Mouse (Mus musculus) adrenal gland, adult 2 months (tissue): ENCODE measurements around the gene Gbp4. TPM values are rescaled to one million over a fixed set of nuclear protein-coding genes. Genes with fewer than 3 reads are reported as not detected.
"Not testable (repeated sequence)": the region's sequence is repeated elsewhere in the genome, so short reads cannot be mapped to it uniquely, and the experiment has no call there.

Experiments
- DNase-seq: peaks from one replicate; pipeline ENCODE4 v3.0.0; 2021
- long read RNA-seq: library from polyadenylated mRNA; stranded (forward); transcript quantifications from one replicate; pipeline ENCODE4 v2.0.0, GENCODE M21; 2021
- polyA plus RNA-seq: library from polyadenylated mRNA; depleted of rRNA; stranded (reverse); fragments of >200 nt; gene quantifications from 2 replicates; pipeline ENCODE4 v1.2.3, GENCODE M21; 2012; rRNA removed
- total RNA-seq, 2 experiments: library from RNA; stranded (reverse); gene quantifications; 2 replicates each; pipeline ENCODE4 v1.2.3; 2021

Gbp4 gene
- total RNA-seq (1 to 10 TPM; 3.9 to 4.8 TPM), polyA plus RNA-seq (2.9 and 3.7 TPM in 2 replicates)
- long read RNA-seq, full-length matches to known transcripts: 1 of 2 reads
- long read RNA-seq, partial matches to known transcripts: 0 of 2 reads
- long read RNA-seq, other reads (novel, unspliced or antisense): 1 of 2 reads

DNA sequence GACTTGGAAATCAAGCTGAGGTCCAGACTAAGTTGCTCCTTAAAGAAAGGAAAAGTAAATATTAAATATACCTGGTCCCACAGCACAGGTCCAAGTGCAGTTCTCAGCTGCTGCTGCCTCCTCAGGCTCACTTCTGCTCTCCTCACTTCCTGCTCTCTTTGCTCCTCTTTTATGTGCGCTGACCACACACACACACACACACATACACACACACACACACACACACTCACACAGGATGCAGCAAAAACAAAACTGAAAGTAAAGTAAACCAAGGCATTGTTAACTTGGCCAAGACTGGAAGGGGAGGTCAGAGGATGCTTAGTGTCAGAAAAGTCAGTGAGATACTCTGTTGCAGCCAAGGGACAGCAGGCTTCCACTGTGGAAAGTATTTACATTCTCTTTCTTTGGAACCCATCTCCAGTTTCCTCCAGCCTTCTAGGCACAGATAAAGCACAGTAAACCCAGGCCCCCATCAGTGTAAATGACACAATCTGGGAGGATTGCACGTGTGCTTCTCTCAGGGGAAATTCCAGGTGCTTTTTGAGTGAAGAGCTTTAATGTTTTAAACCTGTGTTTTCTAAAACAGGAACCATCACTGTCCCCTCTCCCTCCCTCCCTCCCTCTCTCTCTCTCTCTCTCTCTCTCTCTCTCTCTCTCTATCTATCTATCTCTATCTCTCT is at the start of gene Gbp4, which contains the start of the genes Gbp9 and Gbp8:
TSS of gene Gbp4 (minus strand) at position 178 of the 680 bp plus-strand sequence.
TSS of gene Gbp9 (minus strand) at position 131 of the 680 bp plus-strand sequence.
TSS of gene Gbp8 (minus strand) at position 132 of the 680 bp plus-strand sequence.
- peak; percentile 20 for DNase-seq

DNA sequence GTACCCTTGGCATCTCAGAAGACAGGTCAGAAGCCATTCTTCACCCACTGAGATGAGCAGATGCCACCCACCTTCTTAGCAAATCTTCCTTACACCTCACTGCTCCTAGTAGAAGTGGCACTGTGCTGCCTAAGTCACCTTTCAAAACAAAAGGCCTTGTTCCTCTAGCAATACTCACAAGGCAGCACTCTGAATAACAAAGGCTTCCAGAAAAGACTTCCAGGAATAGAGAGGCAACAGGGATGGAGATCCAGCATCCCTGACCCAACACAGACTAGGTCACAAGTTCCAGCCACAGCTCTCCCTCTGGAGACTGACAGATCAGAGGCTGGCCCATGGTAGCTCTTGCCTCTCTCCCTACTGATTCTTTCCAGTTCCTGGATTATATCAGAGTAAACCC is 42.1 kb upstream of the Gbp4 start:
- no peak for DNase-seq

DNA sequence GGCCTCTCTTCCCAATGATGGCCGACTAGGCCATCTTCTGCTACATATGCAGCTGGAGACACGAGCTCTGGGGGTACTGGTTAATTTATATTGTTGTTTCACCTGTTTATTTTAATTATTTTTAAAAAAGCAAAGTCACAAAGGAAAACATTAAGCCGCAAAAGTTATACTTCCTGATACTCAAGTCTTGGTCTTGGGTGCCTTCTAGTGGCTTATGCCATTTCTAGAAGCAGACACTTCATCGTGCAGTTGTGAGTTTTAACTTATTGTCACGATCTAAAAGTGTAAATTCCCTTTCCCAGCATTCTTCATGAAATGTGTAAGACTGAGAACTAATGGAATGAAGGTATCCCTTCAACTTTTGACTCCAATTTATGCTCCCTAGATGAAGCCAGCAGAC is 17.2 kb upstream of the Gbp4 start:
- no peak for DNase-seq

DNA sequence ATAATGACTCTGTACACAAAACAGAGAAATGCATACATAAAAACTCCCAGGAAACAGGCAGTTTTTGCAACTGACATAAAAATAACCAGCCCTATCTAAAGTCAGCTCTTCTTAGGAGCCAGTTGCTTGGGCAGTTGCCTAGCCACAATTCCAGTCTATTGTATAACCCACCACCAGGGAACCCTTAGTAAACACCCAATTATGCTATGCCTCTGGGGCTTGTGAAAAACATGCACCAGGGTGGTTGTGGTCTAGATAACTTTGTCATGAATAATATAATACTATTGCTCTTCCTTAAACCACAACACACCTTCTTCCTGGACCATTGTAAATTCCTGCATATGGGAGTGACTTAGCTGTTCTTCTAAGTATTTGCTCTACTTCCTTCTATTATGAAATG is 14.7 kb upstream of the Gbp4 start:
- no peak for DNase-seq

DNA sequence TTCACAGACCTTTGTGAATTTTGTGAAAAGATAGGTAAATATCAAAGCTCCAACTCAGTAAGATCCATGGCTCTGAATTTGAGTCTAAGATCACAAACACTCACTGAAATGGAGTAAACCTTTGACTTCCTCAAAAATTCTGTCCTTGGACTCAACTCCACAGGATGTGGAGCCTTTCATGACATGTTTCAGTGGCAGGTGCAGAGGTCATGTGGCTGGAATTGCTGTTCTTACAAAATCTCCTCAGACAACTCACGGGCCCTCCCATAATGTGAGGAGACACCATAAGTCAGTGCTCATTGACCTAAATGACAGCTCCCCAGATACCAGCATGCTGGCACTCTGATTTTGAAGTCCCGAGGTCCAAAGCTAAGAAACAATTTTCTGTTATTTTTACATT is 8.7 kb upstream of the Gbp4 start:
- not testable (repeated sequence) for DNase-seq

DNA sequence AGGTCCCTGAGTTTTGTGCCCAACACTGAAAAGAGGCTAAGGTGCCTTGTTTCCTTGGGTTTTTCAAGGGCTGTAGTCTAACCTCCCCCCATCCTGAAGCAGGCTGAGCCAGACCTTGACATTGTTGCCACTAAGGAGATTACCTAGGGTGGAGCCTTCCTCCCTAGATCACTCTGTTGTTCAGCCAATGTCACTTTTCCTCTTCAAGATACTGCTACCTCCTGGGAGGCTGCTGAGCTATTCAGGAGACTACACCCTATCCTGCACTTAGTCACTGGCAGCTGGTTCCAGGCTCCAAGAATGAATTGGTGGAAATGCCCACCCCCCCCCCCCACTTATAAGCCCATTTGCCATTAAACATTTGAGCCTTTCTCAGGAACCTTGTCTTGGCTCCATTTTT is 7.1 kb upstream of the Gbp4 start:
- peak; percentile 10 for DNase-seq

DNA sequence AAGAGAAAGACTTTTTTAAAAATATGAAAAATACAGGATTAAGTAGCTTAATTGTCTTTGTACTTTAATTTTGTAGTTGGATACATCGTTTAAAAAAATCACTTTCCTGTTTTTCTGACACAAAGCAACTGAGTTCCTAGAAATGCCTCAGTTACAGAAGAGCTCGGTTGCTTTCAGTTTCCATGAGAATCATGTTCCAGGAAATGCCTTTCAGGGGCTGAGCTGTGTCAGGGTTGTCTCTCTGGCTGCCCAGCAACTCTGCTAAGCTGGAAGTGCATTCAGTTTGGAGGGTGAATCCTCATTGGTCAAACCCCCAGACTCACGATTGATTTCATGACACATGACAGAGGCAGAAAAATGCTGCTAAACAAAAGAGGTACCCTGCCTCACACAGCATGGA is 6.3 kb upstream of the Gbp4 start:
- DNase-seq: peak; percentile 24

DNA sequence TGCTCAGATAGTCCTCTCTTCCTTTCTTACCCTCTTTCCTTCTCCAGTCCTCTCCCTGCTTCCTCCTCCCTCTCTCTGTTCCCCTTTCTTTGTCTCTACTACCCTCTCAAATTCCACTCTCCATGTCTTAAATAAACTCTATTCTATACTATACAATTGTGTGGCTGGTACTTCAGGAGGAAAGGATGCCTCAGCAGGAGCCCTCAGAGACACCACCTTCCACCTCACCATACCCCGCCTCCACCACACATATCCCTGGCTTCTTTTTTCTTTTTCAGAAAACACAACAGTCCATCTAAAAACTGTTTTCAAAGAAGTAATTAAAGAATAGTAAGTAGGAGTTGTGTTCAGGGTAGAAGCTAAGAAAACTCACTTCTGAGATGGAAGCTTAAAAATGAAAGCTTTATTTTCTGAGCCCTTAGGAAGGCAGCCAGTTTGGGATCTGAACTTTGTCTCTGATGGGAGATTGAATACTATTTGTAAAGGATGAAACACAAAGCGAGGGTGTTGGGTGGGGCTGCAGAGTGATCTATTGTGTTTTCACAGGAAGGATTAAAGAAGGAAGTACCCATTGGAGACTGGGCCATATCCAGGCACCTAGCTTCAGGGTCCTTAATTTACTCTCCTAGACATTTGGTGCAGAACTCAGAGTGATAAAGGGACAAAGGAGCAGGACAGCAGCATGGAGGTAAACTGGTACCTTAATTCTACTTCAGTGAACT is 864 bp upstream of the Gbp4 start:
- DNase-seq: not testable (repeated sequence)

DNA sequence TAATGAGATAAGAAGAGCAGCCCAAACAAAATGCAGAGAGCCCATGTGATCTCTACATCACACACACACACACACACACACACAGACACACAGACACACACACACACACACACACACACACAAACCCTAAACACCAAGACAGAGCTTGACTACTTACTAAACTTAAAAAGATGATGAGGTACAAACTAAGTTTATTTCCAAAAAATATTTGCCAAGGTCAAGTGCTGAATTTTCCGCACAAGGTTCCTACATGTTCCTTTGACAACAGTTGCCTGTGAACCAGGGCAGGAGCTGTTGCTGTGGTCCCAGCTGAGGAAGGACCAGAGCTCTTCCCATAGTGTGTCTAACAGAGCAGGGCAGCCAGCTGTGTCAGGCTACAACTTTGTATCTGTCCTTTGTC is 480 bp downstream of the Gbp4 start:
- no peak for DNase-seq

DNA sequence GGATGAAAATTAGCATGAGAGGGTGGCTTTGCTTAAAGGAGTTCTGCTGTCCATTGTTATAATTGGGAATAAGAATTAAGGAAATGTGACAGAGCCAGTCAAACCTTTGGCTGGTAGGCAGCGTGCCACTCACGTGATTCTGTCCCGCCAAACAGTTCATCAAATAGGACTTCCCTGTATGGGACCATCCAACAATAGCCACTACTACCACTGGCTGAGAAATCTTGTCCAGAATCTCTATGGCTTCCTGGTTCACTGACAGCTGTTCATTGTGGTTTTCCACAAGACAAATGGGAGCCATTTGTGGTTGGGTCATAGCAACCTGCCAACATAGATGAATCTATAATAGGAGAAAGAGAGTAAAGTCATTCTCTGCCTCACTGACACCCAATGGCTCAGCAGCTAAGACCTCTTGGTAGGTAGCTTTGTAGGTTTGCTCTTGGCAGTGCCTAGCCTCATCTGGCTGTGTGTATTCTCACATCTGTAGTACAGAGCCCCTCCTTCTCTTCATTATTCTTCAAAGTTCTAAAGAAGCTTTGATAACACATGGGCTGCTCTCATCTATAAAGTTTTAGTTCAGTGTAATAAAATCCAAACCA is 2.6 kb downstream of the Gbp4 start:
- not testable (repeated sequence) for DNase-seq

DNA sequence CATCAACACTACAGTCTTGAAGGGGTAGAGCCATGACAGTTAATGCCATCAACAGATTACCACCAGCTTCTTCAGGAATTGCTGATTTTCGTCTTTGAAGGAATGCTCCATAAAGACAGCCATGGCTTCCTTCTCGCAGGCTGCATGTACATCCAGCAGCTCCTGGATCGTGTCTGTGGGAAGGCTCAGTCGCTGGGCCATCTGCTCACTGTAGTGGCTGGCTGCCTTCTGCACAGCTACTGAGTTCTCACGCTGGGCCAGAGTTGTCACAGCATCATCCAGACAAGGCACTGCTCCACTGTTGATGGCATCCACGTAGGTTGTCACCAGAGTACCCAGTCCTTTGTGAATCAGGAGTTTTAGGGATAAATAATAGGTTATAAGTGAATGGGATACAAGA is 17.7 kb downstream of the Gbp4 start:
- not testable (repeated sequence) for DNase-seq

DNA sequence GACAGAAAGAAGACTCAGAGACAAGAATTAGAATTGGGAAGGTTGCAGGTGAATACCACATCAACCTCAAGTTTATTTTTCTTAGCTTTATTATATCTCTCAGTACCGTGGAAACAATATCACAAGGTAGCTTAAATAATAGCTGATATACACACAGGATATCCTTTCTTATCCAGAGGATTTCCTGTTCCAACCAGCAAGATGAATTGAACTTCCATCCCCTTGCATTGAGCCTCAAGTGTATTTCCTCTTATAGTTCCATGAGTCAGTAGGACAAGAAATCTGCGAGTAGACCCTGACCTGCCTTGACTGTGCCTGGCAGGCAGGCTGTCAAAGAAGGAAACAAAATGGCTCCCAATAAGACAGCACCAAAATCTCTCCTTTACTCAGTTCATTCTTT is 23.6 kb downstream of the Gbp4 start:
- no peak for DNase-seq

DNA sequence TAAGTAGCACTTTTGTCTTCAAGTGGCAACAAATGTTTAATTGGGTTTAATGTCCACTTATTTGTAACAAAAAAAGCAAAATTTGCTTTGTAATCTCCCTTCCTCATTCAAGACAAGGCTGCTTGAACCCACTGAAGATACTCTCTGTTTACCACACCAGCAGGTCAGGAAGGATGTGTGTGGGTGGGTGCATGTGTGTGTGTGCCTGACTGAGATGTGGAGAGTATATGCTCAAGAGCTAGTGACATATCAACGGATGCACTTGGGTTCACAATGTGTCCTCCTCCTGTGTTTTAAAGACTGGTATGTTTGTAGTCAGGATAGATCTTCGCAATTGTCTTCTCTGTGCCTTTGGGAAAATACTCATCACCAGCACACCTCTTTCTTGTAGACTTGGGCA is 24.7 kb downstream of the Gbp4 start:
- no peak for DNase-seq

DNA sequence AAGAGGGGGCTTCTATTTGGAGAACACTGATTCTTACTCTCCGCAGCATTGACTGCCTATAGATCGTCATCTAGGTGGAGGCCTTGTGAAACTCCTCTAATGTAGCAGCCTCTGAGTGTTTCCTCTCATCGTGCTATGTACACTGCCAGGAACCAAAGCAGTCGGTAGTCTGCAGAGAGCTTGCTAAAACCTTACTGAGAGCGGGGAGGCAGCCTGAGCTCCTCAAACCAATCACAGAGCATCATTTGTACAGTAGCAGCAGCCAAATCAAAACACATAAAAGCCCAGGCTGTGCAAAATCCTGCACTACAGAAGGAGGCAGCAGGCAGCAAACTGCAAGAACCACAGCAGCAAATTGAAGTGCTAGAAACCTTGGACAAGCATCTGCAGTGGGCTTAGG is 25.7 kb downstream of the Gbp4 start:
- no peak for DNase-seq

DNA sequence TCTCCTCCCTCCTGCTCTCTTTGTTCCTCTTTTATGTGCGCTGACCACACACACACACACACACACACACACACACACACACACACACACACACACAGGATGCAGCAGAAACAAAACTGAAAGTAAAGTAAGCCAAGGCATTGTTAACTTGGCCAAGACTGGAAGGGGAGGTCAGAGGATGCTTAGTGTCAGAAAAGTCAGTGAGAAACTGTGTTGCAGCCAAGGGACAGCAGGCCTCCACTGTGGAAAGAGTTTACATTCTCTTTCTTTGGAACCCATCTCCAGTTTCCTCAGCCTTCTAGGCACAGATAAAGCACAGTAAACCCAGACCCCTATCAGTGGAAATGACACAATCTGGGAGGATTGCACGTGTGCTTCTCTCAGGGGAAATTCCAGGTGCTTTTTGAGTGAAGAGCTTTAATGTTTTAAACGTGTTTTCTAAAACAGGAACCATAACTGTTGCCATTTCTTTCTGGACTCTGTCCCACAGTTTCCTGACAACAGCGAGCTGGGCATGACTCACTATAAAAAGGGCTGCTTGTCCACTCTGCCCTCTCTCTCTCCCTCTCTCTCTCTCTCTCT is 29.0 kb downstream of the Gbp4 start:
- DNase-seq: peak; percentile 68

DNA sequence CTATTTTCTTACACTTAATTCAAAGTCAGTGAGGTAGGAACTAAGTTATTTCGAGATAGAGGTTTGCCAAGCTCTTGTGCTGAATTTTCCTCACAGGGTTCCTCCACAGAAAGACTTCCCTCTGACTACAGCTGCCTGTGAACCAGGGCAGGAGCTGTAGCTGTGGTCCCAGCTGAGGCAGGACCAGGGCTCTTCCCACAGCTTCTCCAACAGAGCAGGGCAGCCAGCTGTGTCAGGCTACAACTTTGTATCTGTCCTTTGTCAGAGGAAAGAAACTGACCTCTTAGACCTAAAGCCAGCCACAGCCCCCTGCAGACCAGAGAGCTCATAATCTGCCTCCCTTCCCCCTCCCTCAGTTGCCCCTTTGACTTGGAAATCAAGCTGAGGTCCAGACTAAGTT is 29.6 kb downstream of the Gbp4 start:
- not testable (repeated sequence) for DNase-seq

DNA sequence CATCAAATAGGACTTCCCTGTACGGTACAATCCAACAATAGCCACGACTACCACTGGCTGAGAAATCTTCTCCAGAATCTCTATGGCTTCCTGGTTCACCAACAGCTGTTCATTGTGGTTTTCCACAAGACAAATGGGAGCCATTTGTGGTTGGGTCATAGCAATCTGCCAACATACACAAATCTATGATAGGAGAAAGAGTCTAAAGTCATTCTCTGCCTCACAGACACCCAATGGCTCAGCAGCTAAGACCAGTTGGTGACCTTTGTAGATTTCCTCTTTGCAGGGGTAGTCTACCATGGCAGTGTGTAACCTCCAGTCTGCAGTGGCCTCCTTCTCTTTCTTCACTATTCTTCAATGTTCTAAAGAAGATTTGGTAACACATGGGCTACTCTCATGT is 33.7 kb downstream of the Gbp4 start:
- DNase-seq: not testable (repeated sequence)

DNA sequence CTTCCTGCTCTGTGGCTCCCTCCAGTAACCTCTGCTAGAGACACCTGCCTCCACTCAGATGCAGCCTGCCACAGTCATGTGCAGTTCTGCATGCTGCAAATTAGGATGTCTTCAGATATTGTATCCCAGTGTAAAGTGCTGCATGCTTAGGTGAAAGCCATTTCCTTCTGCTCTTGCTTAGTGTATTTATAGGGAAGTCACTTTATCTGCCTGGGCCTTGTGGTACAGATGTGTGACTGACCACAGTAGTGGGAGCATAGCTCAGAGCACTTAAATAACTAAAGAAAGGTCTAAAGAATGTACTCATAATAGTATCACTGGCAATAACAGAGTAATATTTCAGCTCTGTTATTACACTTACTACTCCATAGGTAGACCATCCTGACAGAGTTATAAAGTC is 57.5 kb downstream of the Gbp4 start:
- DNase-seq: no peak

DNA sequence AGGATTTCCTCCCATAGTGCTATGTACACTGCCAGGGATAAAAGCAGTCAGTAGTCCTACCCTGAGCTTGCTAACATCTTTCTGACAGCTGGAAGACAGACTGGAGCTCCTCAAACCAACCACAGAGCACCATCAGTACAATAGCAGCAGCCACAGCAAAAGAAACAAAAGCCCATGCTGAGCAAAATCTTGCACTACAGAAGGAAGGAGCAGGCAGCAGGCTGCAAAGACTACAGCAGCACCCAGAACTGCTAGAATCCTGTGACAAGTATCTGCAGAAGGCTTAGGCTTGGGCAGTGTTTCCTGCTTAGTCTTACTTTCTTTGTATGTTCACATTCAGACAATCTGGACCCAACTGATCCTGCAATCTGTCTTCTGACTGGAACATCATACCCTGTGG is 71.0 kb downstream of the Gbp4 start:
- DNase-seq: not testable (repeated sequence)
